Mouse (Mus musculus): Measurements from ENCODE around the gene Ptprz1.

Ptprz1 gene

GRCm38 (mm10) chr6:22874781-22875613 lies at the start of gene Ptprz1:
TSS of gene Ptprz1 (plus strand) at chr6:22875502.
- peak; percentile 7 for DNase-seq

- DNase-seq = no peak
These were observed 41.7 kb upstream of the Ptprz1 start for GRCm38 (mm10) chr6:22833637-22834036.

- no peak for DNase-seq
These were observed 41.0 kb upstream of the Ptprz1 start for GRCm38 (mm10) chr6:22834100-22834970.

DNA sequence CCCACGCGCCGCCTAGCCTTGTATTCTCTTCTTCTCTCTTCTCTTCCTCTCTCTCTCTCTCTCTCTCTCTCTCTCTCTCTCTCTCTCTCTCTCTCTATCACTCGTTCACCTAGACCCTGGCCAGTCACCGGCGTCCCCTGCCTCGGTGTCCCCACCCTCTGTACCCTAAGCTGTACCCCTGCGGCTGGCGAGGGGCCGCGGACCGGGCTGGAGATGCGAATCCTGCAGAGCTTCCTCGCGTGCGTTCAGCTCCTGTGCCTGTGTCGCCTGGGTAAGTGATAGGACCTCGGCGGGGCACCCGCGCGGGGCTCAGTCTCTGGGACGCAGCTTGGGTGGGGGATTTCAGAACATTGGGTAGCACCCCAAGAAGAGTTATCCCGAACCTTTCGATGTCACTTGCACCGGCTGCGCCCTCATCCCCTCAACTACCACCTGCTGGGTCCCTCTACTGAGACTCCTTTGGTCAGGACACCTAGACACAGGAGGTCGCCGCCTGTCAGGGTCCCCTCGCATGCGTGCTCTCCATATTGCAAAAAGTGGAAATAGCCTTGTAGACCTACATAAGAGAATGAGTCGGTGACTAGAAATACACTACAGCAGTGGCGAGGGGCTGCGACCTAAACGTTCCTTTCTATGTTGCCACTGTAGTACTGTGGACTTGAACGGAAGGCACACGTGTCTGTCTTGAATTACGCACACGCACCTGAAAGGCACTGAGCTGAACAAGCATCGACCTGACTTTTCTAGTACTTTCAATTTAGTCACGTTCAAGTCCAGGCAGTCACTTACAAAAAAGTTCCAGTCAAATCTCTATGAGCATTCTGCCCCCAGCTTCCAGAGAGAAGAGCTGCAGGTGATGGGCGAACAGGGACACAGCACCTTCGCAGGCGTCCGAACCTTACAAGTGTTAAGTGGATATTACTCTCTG lies 576 bp downstream of the Ptprz1 start:
- DNase-seq = no peak

DNA sequence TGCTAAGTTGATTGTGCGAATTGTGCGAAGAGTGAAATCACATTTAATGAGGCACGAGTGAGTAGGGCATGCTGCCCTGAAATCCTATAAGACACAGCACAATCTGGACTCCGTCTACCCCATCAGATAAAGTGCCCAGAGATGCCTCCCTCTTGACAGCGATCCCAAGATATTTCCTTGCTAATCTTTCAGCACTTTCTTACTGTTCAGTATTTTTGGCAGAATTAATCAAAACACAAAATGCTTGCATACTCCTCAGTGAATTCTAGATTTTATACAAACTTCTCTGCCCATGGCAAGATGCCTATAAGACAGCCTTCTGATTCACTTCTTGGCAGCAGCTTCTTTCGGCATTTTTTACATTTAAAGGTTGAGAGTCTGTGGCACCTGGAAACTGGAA lies 12.7 kb downstream of the Ptprz1 start:
- DNase-seq = no peak

- no peak for DNase-seq
These were observed 14.0 kb downstream of the Ptprz1 start for GRCm38 (mm10) chr6:22889333-22889732.

DNA sequence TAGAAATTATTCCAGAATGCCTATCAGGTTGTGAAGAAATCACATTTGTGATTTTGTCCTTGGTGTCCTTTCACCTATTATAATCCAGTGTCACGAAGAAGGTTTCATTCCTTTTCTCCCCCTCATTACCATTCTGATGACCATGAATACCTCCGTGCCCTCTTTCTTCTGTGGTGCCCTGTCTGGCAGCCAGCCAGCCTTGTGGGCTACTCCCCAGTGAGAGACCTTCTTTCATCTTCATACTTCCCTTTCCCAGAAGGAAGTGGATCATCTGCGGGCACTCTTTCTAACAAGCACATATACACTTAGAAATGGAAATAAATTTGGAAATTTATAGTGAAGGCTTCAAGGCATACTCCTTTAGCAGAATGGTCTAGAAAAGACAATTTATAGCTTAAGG lies 26.7 kb downstream of the Ptprz1 start:
- DNase-seq = no peak

GRCm38 (mm10) chr6:22908510-22909256 lies 33.4 kb downstream of the Ptprz1 start:
- no peak for DNase-seq

GRCm38 (mm10) chr6:22909257-22909907 lies 34.1 kb downstream of the Ptprz1 start:
- peak; percentile 30 for DNase-seq

- DNase-seq = no peak
These were observed 34.6 kb downstream of the Ptprz1 start for GRCm38 (mm10) chr6:22909908-22910260.

DNA sequence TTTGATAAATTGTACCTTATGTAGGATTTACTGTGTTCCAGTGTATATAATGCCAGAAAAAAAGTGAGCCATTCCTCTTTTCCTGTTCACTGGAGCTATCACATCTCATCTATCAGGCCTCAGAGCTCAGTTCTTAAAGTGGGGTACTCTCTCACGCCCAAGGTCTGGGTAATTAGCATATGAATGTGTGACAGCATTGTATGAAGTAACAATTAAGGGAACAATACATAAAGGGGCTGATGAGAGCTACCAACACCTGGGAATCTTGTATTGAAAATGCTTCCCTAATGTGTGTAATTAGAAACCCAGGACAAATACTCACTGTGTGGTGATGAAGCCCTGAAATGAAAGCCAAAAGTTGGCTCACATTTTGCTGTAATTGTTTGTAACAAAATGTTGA lies 47.6 kb downstream of the Ptprz1 start:
- no peak for DNase-seq

DNA sequence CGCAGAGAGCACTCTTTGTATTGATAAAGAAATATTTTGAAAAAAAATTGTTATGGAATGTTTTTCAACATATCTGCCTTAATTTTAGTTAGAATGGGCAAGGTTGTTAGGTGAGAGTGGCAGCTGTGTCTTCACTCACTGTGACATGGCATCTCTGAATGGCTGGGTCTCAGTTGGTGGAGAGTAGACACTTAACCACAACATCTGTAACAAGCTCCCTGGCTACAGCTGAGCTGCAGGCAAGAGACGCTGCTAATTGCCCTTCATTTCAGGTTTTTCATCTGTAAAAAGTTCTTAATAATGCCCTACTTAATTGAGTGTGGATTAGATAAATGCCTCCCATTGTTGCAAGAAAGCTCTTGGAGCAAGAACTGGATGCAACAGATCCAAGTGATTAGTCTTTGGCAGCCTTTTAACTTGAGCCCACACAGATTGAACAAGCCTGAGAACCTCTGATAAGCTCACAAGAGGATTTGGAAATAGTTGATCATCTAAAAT lies 57.5 kb downstream of the Ptprz1 start:
- DNase-seq = no peak

- DNase-seq = no peak
These were observed 61.8 kb downstream of the Ptprz1 start for GRCm38 (mm10) chr6:22937126-22937525.

DNA sequence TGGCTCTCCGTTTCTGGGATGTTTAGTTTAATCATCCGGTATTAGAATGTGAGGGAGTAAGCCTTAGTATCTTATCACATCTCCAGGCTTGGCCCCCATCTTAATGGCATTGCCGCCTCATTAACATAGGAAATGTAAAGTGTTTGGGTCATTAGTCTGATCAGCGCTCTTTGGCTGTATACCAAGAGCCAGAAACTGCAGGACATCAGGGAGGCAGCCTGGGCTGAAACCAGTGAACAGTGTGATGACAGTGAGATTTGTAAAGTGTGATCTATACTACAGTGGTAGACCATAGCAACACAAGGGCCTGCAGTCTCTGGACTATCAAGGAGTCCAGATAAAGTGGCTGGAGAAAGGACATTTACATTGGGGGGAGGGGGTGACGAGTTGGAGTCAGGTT lies 62.2 kb downstream of the Ptprz1 start:
- DNase-seq = no peak

- no peak for DNase-seq
These were observed 68.9 kb downstream of the Ptprz1 start for GRCm38 (mm10) chr6:22944191-22944590.

- DNase-seq = no peak
These were observed 88.1 kb downstream of the Ptprz1 start for GRCm38 (mm10) chr6:22963374-22963773.

DNA sequence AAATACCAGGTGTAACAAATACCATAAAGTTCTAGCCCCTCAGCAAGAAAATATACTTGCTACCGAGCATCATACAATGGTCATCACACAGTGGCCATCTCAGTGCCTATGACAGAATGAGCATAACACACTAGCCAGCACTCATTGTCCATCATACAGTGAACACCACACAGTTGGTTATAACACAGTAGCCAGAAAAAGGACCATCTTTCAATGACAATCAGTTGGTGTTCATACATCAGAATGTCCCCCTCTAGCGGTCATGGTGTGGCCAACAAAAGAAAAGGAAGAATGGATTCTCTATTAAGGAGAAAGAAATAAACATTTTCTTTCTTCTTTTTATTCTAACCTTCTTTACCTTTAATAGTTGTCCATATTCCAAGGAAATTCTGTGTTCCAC lies 92.8 kb downstream of the Ptprz1 start:
- no peak for DNase-seq

DNA sequence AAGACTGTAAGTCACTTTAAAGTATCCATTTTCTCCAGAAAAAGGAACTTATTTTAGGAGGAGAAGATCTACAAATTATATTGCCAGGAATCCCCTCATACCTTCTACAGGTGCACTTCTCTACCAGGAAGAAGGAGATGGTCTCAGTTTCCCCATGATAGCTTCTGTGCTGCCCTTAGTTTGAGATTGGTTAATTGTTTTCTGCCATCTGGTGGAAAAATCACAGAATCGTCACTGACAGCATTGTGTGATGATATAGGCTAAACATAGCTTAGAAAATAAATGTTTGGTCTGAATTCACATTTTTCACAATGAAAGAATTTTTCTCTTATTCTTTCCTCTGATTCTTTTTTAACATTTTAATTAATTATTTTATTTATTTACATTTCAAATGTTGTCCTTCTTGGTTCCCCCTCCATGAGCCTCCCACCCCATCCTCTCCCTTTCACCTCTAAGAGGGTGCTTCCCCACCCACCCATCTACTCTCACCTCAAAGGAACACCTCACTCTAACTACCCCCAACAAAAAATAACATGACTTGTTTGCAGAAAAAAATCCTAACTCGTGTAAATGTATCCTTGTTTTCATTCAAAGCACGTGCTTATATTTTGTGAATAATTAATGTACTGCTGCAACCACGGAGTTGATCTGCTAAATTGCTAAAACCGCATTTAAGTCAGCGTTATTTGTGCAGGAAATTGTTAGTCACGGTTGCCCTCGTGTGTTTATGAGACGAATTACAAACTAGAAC lies 108.6 kb downstream of the Ptprz1 start:
- DNase-seq = peak; percentile 4

DNA sequence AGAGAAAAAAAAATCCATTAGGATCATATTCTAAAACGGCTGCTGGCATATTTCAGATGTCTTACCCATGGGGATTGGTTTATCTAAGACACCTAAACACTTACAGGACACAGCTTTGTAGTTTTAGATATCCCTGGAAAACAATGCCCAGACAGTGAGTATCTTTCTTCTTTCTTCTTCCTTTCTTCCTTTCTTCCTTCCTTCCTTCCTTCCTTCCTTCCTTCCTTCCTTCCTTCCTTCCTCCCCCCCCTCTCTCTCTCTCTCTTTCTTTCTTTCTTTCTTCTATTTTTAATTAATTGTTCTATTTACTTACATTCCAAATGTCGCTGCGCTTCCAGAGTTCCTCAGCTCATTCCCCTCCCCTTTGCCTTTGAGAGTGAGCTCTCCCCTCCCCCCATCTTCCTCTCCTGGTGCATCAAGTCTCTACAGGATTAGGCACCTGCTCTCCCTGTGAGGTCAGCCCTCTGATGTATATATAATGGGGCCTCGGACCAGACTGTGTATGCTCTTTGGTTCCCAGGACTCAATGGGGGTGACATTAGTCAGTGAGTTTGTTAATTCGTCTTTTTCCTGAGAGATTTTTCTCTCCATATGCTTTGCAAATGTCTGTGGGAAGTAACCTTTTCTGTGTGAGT lies 109.3 kb downstream of the Ptprz1 start:
- no peak for DNase-seq

DNA sequence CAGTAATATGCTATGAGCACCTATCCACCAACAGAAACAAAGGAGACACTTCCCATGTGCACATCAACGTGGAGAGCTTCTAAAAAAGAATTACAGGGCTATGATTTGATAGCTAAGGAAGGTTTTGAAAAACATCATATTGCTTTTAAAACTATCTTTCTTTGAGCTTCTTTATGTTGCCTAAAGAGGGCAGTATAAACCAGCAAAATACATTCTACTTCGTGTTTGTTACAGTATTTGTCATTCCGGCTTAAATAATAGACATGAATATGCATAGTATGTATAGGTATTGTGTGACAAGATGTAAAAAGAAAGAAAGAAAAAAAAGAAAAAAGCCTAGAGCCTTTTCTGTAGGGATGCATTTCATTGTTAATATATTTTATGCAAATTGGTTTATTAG lies 127.8 kb downstream of the Ptprz1 start:
- DNase-seq = no peak
